Mouse (Mus musculus) lung, postnatal 0 days (tissue): Measurements from ENCODE around the gene Gm20422.

ENCODE experiments used
- CTCF ChIP-seq: IDR thresholded peaks from 2 replicates; pipeline ENCODE4 v1.5.1; 2016; ENCODE audit warnings: antibody characterized with exemption, mild to moderate bottlenecking
- EP300 ChIP-seq: IDR thresholded peaks from 2 replicates; pipeline ENCODE4 v1.6.1; 2016; ENCODE audit warnings: antibody characterized with exemption, mild to moderate bottlenecking, control low read depth

- no peak for TF ChIP-seq CTCF
- TF ChIP-seq EP300: no peak
These were observed 30.8 kb upstream of the Gm20422 start for GRCm38 (mm10) chr8:69805491-69805890.
